Mouse (Mus musculus): ENCODE results near the gene Dpep3. TPM values are rescaled to one million over a fixed set of nuclear protein-coding genes. Genes with fewer than 3 reads are reported as not detected.

Gene Dpep3
- total and polyA plus RNA-seq, 3 experiments: 0.23 TPM; not detected in 2

DNA sequence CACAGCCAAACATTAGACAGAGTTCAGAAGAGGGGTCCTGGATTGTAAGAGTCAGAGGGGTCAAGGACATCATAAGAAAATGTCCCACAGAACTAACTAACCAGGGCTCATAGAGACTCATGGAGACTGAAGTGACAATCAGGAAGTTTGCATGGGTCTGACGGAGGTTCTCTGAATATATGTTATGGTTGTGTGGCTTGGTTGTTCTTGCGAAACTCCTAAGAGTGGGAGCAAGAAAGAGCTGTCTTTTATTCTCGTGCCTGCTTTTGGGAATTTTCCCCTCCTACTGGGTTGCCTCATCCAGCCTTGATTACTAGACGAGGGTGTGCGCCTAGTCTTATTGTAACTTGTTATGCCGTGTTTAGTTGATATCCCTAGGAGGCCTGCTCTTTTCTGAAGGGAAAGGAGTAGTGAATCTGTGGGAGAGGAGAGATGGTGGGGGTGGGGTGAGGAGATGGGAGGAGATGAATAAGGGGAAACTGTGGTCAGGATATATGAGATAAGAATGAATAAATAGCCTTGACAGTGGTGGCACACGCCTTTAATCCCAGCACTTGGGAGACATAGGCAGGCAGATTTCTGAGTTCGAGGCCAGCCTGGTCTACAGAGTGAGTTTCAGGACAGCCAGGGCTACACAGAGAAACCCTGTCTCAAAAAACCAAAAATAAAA is 25.4 kb upstream of the Dpep3 start:
- no peak for DNase-seq
- WGBS: 60% methylated on average over 8 of the region's 8 CpGs
- TF ChIP-seq CTCF (IDR thresholded peaks at IDR 0.05): no peak
- no peak for TF ChIP-seq POLR2A (IDR thresholded peaks at IDR 0.05; ENCODE audit: insufficient read depth, low read depth, low read length)
- no peak for TF ChIP-seq EP300 (IDR thresholded peaks at IDR 0.05; ENCODE audit: insufficient read depth, low read depth, low read length)
- Histone ChIP-seq H3K27me3 (ENCODE audit: control insufficient read depth, insufficient read depth, low read length) (no peaks in the 10 kb centered on the region), H3K9ac (ENCODE audit: low read depth, low read length) (no peak overlapping the region), H3K4me3 (no peak overlapping the region), H3K4me1 (ENCODE audit: control insufficient read depth, insufficient read depth, low read length) (no peaks in the 10 kb centered on the region), H3K36me3 (ENCODE audit: control insufficient read depth, insufficient read depth, low read length) (no peaks in the 10 kb centered on the region), H3K27ac (no peak overlapping the region), H3K79me2 (replicated peaks; ENCODE audit: control insufficient read depth, insufficient read depth, low read length) (no peaks in the 10 kb centered on the region)
- intact Hi-C loops (cut with DNase I): no loop called here

GRCm38 (mm10) chr8:106001908-106002307 is 22.7 kb upstream of the Dpep3 start:
- Histone ChIP-seq H3K27me3 (ENCODE audit: control insufficient read depth, insufficient read depth, low read length) (no peaks in the 10 kb centered on the region), H3K9ac (ENCODE audit: low read depth, low read length) (no peak overlapping the region), H3K4me1 (ENCODE audit: control insufficient read depth, insufficient read depth, low read length) (no peaks in the 10 kb centered on the region), H3K79me2 (replicated peaks; ENCODE audit: control insufficient read depth, insufficient read depth, low read length) (no peaks in the 10 kb centered on the region), H3K27ac (no peak overlapping the region), H3K36me3 (ENCODE audit: control insufficient read depth, insufficient read depth, low read length) (no peaks in the 10 kb centered on the region), H3K4me3 (no peak overlapping the region)
- 77% methylated on average over 4 of the region's 4 CpGs for WGBS
- no peak for DNase-seq
- intact Hi-C loops (cut with DNase I): no loop called here
- TF ChIP-seq EP300 (IDR thresholded peaks at IDR 0.05; ENCODE audit: insufficient read depth, low read depth, low read length) (no peak), CTCF (IDR thresholded peaks at IDR 0.05) (no peak), POLR2A (IDR thresholded peaks at IDR 0.05; ENCODE audit: insufficient read depth, low read depth, low read length) (no peak)

DNA sequence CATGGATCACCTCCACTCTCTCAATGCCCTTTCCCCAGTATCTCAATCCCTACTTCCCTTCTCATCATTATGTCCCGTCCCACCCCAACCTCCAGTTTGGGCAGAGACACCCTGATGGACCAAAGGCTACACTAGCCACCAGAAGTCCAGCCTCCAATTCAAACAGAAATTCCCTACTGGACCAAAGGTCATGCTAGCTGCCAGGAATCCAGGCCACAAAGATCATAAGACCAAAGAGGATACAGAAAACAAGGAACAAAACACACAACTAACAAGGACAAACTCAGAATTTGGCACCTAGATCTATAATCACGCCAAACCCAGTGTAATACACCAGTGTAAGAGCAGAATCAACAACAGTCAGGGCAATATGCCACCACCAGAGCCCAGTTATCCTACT is 19.7 kb upstream of the Dpep3 start:
- intact Hi-C loops (cut with DNase I): no loop called here
- no peaks in the 10 kb centered on the region for H3K27me3 ChIP-seq (ENCODE audit: control insufficient read depth, insufficient read depth, low read length)
- H3K27ac ChIP-seq: no peak overlapping the region
- H3K79me2 ChIP-seq (replicated peaks; ENCODE audit: control insufficient read depth, insufficient read depth, low read length): no peaks in the 10 kb centered on the region
- H3K4me3 ChIP-seq: no peak overlapping the region
- no peaks in the 10 kb centered on the region for H3K4me1 ChIP-seq (ENCODE audit: control insufficient read depth, insufficient read depth, low read length)
- H3K36me3 ChIP-seq (ENCODE audit: control insufficient read depth, insufficient read depth, low read length): no peaks in the 10 kb centered on the region
- 71% methylated on average over 2 of the region's 2 CpGs for WGBS
- TF ChIP-seq EP300 (IDR thresholded peaks at IDR 0.05; ENCODE audit: insufficient read depth, low read depth, low read length): no peak
- TF ChIP-seq POLR2A (IDR thresholded peaks at IDR 0.05; ENCODE audit: insufficient read depth, low read depth, low read length): no peak
- no peak for TF ChIP-seq CTCF (IDR thresholded peaks at IDR 0.05)
- no peak overlapping the region for H3K9ac ChIP-seq (ENCODE audit: low read depth, low read length)
- DNase-seq: no peak

GRCm38 (mm10) chr8:105996359-105996758 is 17.1 kb upstream of the Dpep3 start:
- Histone ChIP-seq H3K27me3 (ENCODE audit: control insufficient read depth, insufficient read depth, low read length) (no peaks in the 10 kb centered on the region), H3K4me1 (ENCODE audit: control insufficient read depth, insufficient read depth, low read length) (no peaks in the 10 kb centered on the region), H3K4me3 (no peak overlapping the region), H3K27ac (no peak overlapping the region), H3K36me3 (ENCODE audit: control insufficient read depth, insufficient read depth, low read length) (no peaks in the 10 kb centered on the region), H3K79me2 (replicated peaks; ENCODE audit: control insufficient read depth, insufficient read depth, low read length) (no peaks in the 10 kb centered on the region), H3K9ac (ENCODE audit: low read depth, low read length) (no peak overlapping the region)
- DNase-seq: peak in 1 of 2 experiments; percentile 41
- 59% methylated on average over 7 of the region's 7 CpGs for WGBS
- intact Hi-C loops (cut with DNase I): no loop called here
- no peak for TF ChIP-seq CTCF (IDR thresholded peaks at IDR 0.05)
- no peak for TF ChIP-seq EP300 (IDR thresholded peaks at IDR 0.05; ENCODE audit: insufficient read depth, low read depth, low read length)
- TF ChIP-seq POLR2A (IDR thresholded peaks at IDR 0.05; ENCODE audit: insufficient read depth, low read depth, low read length): no peak

- DNase-seq: no peak
- WGBS: 72% methylated on average over 4 of the region's 4 CpGs
- no peak overlapping the region for H3K27ac ChIP-seq
- no peaks in the 10 kb centered on the region for H3K27me3 ChIP-seq (ENCODE audit: control insufficient read depth, insufficient read depth, low read length)
- no peak overlapping the region for H3K9ac ChIP-seq (ENCODE audit: low read depth, low read length)
- TF ChIP-seq EP300 (IDR thresholded peaks at IDR 0.05; ENCODE audit: insufficient read depth, low read depth, low read length) (no peak), POLR2A (IDR thresholded peaks at IDR 0.05; ENCODE audit: insufficient read depth, low read depth, low read length) (no peak), CTCF (IDR thresholded peaks at IDR 0.05) (no peak)
- intact Hi-C loops (cut with DNase I): loop anchor here (5.0 kb wide), 1 partner anchor 124 kb away; no protein-coding TSS in a partner anchor
- H3K79me2 ChIP-seq (replicated peaks; ENCODE audit: control insufficient read depth, insufficient read depth, low read length): no peaks in the 10 kb centered on the region
- H3K4me1 ChIP-seq (ENCODE audit: control insufficient read depth, insufficient read depth, low read length): peaks cover 1% of the 10 kb centered on the region; the same call in 1 of the 2 replicates
- H3K4me3 ChIP-seq: no peak overlapping the region
- no peaks in the 10 kb centered on the region for H3K36me3 ChIP-seq (ENCODE audit: control insufficient read depth, insufficient read depth, low read length)
Measured at GRCm38 (mm10) chr8:105993226-105993625, 14.0 kb upstream of the Dpep3 start.

- no peak overlapping the region for H3K27ac ChIP-seq
- WGBS: 62% methylated on average over 5 of the region's 5 CpGs
- DNase-seq: peak in 1 of 2 experiments; percentile 37
- no peak for TF ChIP-seq CTCF (IDR thresholded peaks at IDR 0.05)
- TF ChIP-seq EP300 (IDR thresholded peaks at IDR 0.05; ENCODE audit: insufficient read depth, low read depth, low read length): no peak
- TF ChIP-seq POLR2A (IDR thresholded peaks at IDR 0.05; ENCODE audit: insufficient read depth, low read depth, low read length): no peak
- no peak overlapping the region for H3K4me3 ChIP-seq
- no peak overlapping the region for H3K9ac ChIP-seq (ENCODE audit: low read depth, low read length)
- H3K36me3 ChIP-seq (ENCODE audit: control insufficient read depth, insufficient read depth, low read length): no peaks in the 10 kb centered on the region
- H3K4me1 ChIP-seq (ENCODE audit: control insufficient read depth, insufficient read depth, low read length): peaks cover 1% of the 10 kb centered on the region; the same call in 1 of the 2 replicates
- H3K27me3 ChIP-seq (ENCODE audit: control insufficient read depth, insufficient read depth, low read length): no peaks in the 10 kb centered on the region
- intact Hi-C loops (cut with DNase I): loop anchor here (5.0 kb wide), 1 partner anchor 125 kb away; no protein-coding TSS in a partner anchor
- no peaks in the 10 kb centered on the region for H3K79me2 ChIP-seq (replicated peaks; ENCODE audit: control insufficient read depth, insufficient read depth, low read length)
Measured at GRCm38 (mm10) chr8:105992499-105992898, 13.3 kb upstream of the Dpep3 start.
